Mouse (Mus musculus) lung, adult 2 months (tissue): ENCODE measurements around the gene Dscam.

Source experiments
- CTCF ChIP-seq: fragments of 200-500 bp; IDR thresholded peaks from 2 replicates; pipeline ENCODE4 v1.5.1; 2011; ENCODE audit warnings: mild to moderate bottlenecking, low read length, control low read depth; ENCODE audit not compliant: insufficient read depth
- POLR2A ChIP-seq: fragments of 200-500 bp; IDR thresholded peaks from 2 replicates; pipeline ENCODE4 v1.6.1; 2011; ENCODE audit warnings: low read depth, mild to moderate bottlenecking, control low read depth, low read length, borderline replicate concordance; ENCODE audit errors: extremely low read depth

- TF ChIP-seq CTCF (no peak), POLR2A (no peak)
Measured at GRCm38 (mm10) chr16:96541056-96541455, 629.5 kb downstream of the Dscam start.
